Mouse (Mus musculus) lung, postnatal 0 days (tissue): ENCODE measurements at regions not wholly inside any gene's neighbourhood (a gene's known extent, or its start where the extent isn't known, plus 50 kb on each side); places are given as distances from the start of the nearest gene placed in this dataset.

ENCODE experiments used
- CTCF ChIP-seq: IDR thresholded peaks from 2 replicates; pipeline ENCODE4 v1.5.1; 2016; ENCODE audit warnings: antibody characterized with exemption, mild to moderate bottlenecking
- EP300 ChIP-seq: IDR thresholded peaks from 2 replicates; pipeline ENCODE4 v1.6.1; 2016; ENCODE audit warnings: antibody characterized with exemption, mild to moderate bottlenecking, control low read depth

GRCm38 (mm10) chr11:111818124-111818523, 752.2 kb downstream of the Kcnj2 start:
- no peak for TF ChIP-seq EP300
- TF ChIP-seq CTCF = no peak
